Mouse (Mus musculus) olfactory bulb, adult 2 months (tissue): ENCODE measurements around the gene Rhobtb1.

ENCODE experiments used
- CTCF ChIP-seq: fragments of 200-500 bp; IDR thresholded peaks from 2 replicates; pipeline ENCODE4 v1.5.1; 2012; ENCODE audit warnings: low read depth, mild to moderate bottlenecking, low read length, moderate library complexity; ENCODE audit not compliant: insufficient read depth
- POLR2A ChIP-seq: fragments of 200-500 bp; IDR thresholded peaks from 2 replicates; pipeline ENCODE4 v1.6.1; 2012; ENCODE audit warnings: mild to moderate bottlenecking, low read depth, low read length, moderate library complexity; ENCODE audit not compliant: insufficient read depth

DNA sequence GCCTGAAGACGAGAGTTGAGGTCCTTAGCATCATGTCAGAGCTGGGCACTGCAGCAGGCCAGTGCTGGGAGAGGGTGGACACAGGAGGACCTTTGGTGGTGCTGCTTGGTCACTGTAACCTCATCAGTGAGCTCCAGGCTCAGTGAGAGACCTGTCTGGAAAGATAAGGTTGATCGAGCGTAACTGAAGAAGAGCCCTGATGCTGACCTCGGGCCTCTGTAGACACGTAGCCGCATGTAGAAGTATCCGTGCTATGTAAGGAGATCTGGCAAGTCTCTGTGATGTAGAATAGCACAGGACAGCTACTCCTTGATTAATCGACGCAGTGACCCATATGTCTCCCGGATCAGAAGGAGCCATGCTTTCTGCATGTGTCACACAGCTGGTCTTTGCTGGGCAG, 42.5 kb downstream of the Rhobtb1 start:
- TF ChIP-seq CTCF = no peak
- TF ChIP-seq POLR2A = no peak
